Mouse (Mus musculus) limb, embryonic 14.5 days (tissue): ENCODE measurements around the gene Chn1. TPM values are rescaled to one million over a fixed set of nuclear protein-coding genes. Genes with fewer than 3 reads are reported as not detected.

Experiments
- ATAC-seq: fragments of 200-750 bp; cut with Nextera tagmentation; 2 replicates; pipeline ENCODE4 v1.8.0; 2017; ENCODE audit warnings: low read depth, moderate number of reproducible peaks, moderate TSS enrichment; ENCODE audit not compliant: low FRiP score
- DNase-seq: peaks from one replicate; pipeline ENCODE4 v3.0.0-alpha.2; 2015; ENCODE audit warnings: low spot score
- H3K27ac ChIP-seq: fragments of 300-500 bp; sonication (generic); replicated peaks from 2 replicates; pipeline ENCODE4 v1.5.1; 2014; ENCODE audit warnings: low read depth, mild to moderate bottlenecking, low read length, moderate library complexity, mixed read lengths
- H3K27me3 ChIP-seq: fragments of 300-500 bp; sonication (generic); 2 replicates; pipeline ENCODE4 v1.6.1; 2014; ENCODE audit warnings: low read length, mixed read lengths; ENCODE audit not compliant: control insufficient read depth, insufficient read depth
- H3K36me3 ChIP-seq: fragments of 300-500 bp; sonication (generic); 2 replicates; pipeline ENCODE4 v1.6.1; 2014; ENCODE audit warnings: mild to moderate bottlenecking, low read length, moderate library complexity, mixed read lengths; ENCODE audit not compliant: control insufficient read depth, insufficient read depth
- H3K4me1 ChIP-seq: fragments of 300-500 bp; sonication (generic); 2 replicates; pipeline ENCODE4 v1.6.1; 2014; ENCODE audit warnings: antibody characterized with exemption, low read length, mixed read lengths; ENCODE audit not compliant: control insufficient read depth, insufficient read depth
- H3K4me2 ChIP-seq: fragments of 300-500 bp; sonication (generic); replicated peaks from 2 replicates; pipeline ENCODE4 v1.6.1; 2014; ENCODE audit warnings: low read depth, mild to moderate bottlenecking, low read length, moderate library complexity; ENCODE audit not compliant: severe bottlenecking
- H3K4me3 ChIP-seq: fragments of 300-500 bp; sonication (generic); replicated peaks from 2 replicates; pipeline ENCODE4 v1.5.1; 2014; ENCODE audit warnings: low read length
- H3K9ac ChIP-seq: fragments of 300-500 bp; sonication (generic); 2 replicates; pipeline ENCODE4 v1.6.1; 2014; ENCODE audit warnings: mild to moderate bottlenecking, low read depth, low read length, moderate library complexity; ENCODE audit not compliant: severe bottlenecking
- H3K9me3 ChIP-seq: fragments of 300-500 bp; sonication (generic); 2 replicates; pipeline ENCODE4 v1.6.1; 2016; ENCODE audit warnings: low read length; ENCODE audit not compliant: control insufficient read depth
- POLR2A ChIP-seq: fragments of 200-500 bp; IDR thresholded peaks from 2 replicates; pipeline ENCODE4 v1.8.0; 2012; ENCODE audit warnings: inconsistent platforms, mild to moderate bottlenecking, moderate library complexity, borderline replicate concordance; ENCODE audit not compliant: insufficient read depth, insufficient read length; ENCODE audit errors: extremely low read depth
- WGBS: fragments of 180-500 bp; shearing (Covaris S2); extraction: QIAGEN DNeasy Blood & Tissue Kit; methylation state at CpG from one replicate; pipeline ENCODE4 v1.1.7; 2014; 5-methylcytosine and 5-hydroxymethylcytosine counted together
- polyA plus RNA-seq, 2 experiments: library from polyadenylated mRNA; depleted of rRNA in 1 of 2; stranded (reverse) in 1 of 2; unstranded in 1 of 2; fragments of >200 nt; fragmentation: Nextera tagmentation in 1 of 2; extraction: Ambion mirVana in 1 of 2; gene quantifications; 2 replicates each; pipeline versions ENCODE4 v1.2.1 to v1.2.3; 2012 to 2014

Gene Chn1
- polyA plus RNA-seq, 2 experiments = 29.3 to 47.8 TPM

DNA sequence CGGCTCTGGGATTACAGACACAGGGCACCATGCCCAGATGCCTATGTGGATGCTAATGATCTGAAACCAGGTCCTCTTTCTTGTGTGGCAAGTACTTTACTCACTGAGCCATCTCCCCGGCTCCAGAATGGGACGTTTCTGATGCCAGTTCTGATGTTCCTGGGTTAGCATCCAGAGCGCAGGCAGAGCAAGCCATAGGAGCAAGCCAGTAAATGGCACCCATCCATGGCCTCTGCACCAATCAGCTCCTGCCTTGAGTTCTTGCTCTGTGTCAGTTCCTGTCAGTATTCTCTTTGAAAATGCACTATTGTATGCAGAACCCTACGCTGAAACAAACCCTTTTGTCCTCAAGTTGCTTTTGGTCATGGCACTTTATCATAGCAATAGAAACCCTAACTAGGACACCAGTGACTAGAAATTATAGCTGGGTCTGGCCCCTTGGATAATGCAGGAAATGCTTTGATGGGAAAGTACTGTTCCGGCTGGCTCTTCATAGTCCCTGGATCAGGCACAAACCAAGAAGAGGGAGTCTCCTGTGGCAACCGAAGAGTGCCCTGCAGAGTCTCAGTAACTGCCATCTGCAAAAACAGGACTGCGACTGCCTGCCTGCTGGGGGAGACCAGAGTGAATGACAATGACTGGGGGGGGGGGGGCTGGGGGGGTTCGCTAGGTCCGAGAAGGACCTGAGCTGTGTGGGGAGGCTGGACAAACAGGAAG, 188.6 kb downstream of the Chn1 start:
- WGBS = 62% methylated on average over 10 of the region's 10 CpGs
- no peak overlapping the region for H3K4me3 ChIP-seq
- ATAC-seq = no peak
- no peak for TF ChIP-seq POLR2A
- no peaks in the 10 kb centered on the region for H3K9me3 ChIP-seq
- H3K27ac ChIP-seq = no peak overlapping the region
- H3K27me3 ChIP-seq = no peaks in the 10 kb centered on the region
- no peak for DNase-seq
- H3K36me3 ChIP-seq = no peaks in the 10 kb centered on the region
- no peak overlapping the region for H3K9ac ChIP-seq
- no peak overlapping the region for H3K4me2 ChIP-seq
- peaks cover 19% of the 10 kb centered on the region for H3K4me1 ChIP-seq

DNA sequence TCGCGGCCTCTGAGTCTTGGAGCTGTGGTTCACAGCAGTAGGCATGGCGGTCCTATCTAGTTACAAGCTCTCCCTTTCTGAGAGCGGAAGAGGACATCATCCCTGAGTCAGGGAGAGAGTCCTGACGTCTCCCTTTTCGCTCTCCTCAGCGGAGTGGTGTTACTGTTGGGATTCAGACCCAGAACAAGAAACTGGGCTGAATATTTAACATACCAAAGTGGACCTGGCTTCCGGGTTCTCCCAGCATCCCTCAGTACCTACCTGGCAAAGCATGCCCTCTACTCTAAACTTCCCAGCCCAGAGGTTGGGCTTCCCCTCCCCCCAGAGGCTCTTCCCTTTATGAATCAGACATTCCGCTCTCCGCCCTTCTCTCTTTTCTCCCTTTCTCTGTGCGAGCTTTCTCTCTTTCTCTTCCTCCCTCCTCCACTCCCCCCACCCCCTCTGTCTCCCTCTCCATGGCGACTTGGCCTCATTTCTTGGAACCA, 189.8 kb downstream of the Chn1 start:
- H3K4me1 ChIP-seq = peaks cover 17% of the 10 kb centered on the region
- peak overlapping the region; percentile 43 for H3K9ac ChIP-seq
- WGBS = 13% methylated on average over 12 of the region's 12 CpGs
- DNase-seq (peak; percentile 41), ATAC-seq (peak; percentile 12; the same call in 1 of the 2 replicates)
- H3K9me3 ChIP-seq = no peaks in the 10 kb centered on the region
- TF ChIP-seq POLR2A = no peak
- no peaks in the 10 kb centered on the region for H3K36me3 ChIP-seq
- H3K27me3 ChIP-seq = no peaks in the 10 kb centered on the region
- H3K4me2 ChIP-seq = peak overlapping the region; percentile 52
- no peak overlapping the region for H3K27ac ChIP-seq
- H3K4me3 ChIP-seq = peak overlapping the region; percentile 44

DNA sequence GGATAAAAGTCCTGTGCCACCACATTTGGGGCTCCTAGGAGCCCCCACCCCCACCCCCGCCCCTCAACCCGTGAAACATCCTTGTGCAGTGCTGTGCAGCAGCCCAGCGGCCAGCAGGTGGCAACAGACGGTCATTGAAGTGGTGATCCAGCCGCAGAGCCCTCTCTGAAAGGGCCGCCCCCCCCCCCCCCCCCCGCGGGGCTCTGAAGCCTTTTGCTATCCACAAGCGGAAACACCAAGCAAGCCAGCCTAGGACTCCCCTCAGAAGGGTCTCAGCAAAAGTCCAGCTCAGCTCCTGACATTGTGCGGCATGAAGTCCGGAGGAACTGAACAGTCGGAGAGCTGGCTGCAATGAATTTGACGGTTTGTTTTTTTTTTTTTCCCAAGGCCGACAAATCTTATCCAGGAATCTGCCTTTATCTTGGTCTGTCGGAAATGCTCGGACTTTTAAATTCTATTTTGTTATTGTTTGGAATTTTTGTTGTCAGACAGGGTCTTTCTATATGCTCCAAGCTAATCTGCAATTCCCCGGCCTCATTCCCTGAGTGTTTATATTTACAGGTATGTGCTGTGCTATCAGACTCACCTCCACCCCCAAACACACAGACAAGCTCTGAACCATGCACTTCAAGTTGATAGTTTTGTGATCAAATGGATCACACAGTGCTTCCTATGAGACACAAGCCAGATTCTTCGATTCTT, 190.3 kb downstream of the Chn1 start:
- peak; percentile 89 for DNase-seq
- no peaks in the 10 kb centered on the region for H3K9me3 ChIP-seq
- peak overlapping the region; percentile 43 for H3K9ac ChIP-seq
- H3K36me3 ChIP-seq = no peaks in the 10 kb centered on the region
- no peaks in the 10 kb centered on the region for H3K27me3 ChIP-seq
- TF ChIP-seq POLR2A = no peak
- H3K4me2 ChIP-seq = peak overlapping the region; percentile 52
- peaks cover 12% of the 10 kb centered on the region for H3K4me1 ChIP-seq
- 3% methylated on average over 16 of the region's 18 CpGs for WGBS
- H3K4me3 ChIP-seq = peak overlapping the region; percentile 44
- no peak overlapping the region for H3K27ac ChIP-seq
- peak; percentile 82 for ATAC-seq

DNA sequence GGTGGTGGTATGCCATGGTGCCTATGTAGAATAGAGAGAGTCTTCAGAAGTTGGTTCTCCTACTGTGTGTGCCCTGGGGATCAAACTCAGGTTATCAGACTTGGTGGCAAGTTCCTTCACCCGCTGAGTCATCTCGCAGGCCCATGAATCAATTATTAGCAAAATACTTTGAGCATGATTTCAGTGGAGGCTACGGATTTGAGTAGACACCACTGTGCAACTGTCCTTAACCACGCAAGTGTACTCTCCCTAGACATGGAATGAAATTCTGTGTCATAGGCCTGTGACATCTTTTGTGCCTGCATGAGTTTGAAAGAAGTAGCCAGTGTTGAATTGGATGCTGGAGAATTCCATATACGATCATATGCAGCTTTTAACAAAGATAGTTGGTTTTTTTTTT, 194.4 kb downstream of the Chn1 start:
- no peaks in the 10 kb centered on the region for H3K9me3 ChIP-seq
- H3K9ac ChIP-seq = no peak overlapping the region
- no peak overlapping the region for H3K27ac ChIP-seq
- TF ChIP-seq POLR2A = no peak
- DNase-seq (no peak), ATAC-seq (no peak)
- no peak overlapping the region for H3K4me3 ChIP-seq
- no peaks in the 10 kb centered on the region for H3K27me3 ChIP-seq
- H3K4me2 ChIP-seq = no peak overlapping the region
- peaks cover 15% of the 10 kb centered on the region for H3K4me1 ChIP-seq
- 85% methylated on average over 5 of the region's 5 CpGs for WGBS
- no peaks in the 10 kb centered on the region for H3K36me3 ChIP-seq

GRCm38 (mm10) chr2:73580166-73580565, 195.0 kb downstream of the Chn1 start, which contains the start of gene Chrna1:
Gene Chrna1, minus strand, starts transcription at chr2:73580338.
- TF ChIP-seq POLR2A = no peak
- no peak within 1 kb of the TSS for H3K4me2 ChIP-seq

More at GRCm38 (mm10) chr2:73580166-73580565, 195.0 kb downstream of the Chn1 start, which contains the start of gene Chrna1:
- no peak within 1 kb of the TSS for H3K9ac ChIP-seq
- 0 out of 2 replicates have a peak within 1 kb of the TSS, but pooled peaks have one; percentile 4 for H3K4me3 ChIP-seq
- H3K27ac ChIP-seq = no peak within 1 kb of the TSS
- H3K9me3 ChIP-seq = no peaks in the 10 kb centered on the region
- H3K4me1 ChIP-seq = peaks cover 10% of the 10 kb centered on the region
- H3K27me3 ChIP-seq = no peaks in the 10 kb centered on the region
- ATAC-seq = 0 out of 2 replicates have a peak, but pooled peaks have one; percentile 28
- DNase-seq = no peak
- no peaks in the 10 kb centered on the region for H3K36me3 ChIP-seq
- WGBS = 88% methylated on average over 9 of the region's 9 CpGs
